Mouse (Mus musculus) megakaryocyte progenitor cell, adult 5-6 weeks (primary cell): Measurements from ENCODE around the gene Phldb1. TPM values are rescaled to one million over a fixed set of nuclear protein-coding genes. Genes with fewer than 3 reads are reported as not detected.
"Not testable (repeated sequence)": the region's sequence is repeated elsewhere in the genome, so short reads cannot be mapped to it uniquely, and the experiment has no call there.

Experiments
- ATAC-seq: replicated peaks from 2 replicates; pipeline ENCODE4 v1.8.0; 2016; ENCODE audit warnings: mild to moderate bottlenecking, moderate TSS enrichment, inconsistent platforms; ENCODE audit not compliant: poor library complexity
- total RNA-seq, 2 experiments: library from RNA; stranded (forward) in 1 of 2; stranded (reverse) in 1 of 2; fragments of 157-497, 149-512 nt in 1 of 2; fragments of 200-1000 nt in 1 of 2; gene quantifications; 2 replicates each; pipeline versions ENCODE4 v1.2.3 to v1.2.4; 2015 to 2017

The Phldb1 gene
- total RNA-seq (2015), result 0.64 and 1.4 TPM in 2 replicates
- total RNA-seq (2017), result 2.7 and 5.7 TPM in 2 replicates

GRCm38 (mm10) chr9:44734524-44735494 lies at the start of gene Phldb1:
TSS of gene Phldb1 (minus strand) at chr9:44735198.
- peak; percentile 35 for ATAC-seq

DNA sequence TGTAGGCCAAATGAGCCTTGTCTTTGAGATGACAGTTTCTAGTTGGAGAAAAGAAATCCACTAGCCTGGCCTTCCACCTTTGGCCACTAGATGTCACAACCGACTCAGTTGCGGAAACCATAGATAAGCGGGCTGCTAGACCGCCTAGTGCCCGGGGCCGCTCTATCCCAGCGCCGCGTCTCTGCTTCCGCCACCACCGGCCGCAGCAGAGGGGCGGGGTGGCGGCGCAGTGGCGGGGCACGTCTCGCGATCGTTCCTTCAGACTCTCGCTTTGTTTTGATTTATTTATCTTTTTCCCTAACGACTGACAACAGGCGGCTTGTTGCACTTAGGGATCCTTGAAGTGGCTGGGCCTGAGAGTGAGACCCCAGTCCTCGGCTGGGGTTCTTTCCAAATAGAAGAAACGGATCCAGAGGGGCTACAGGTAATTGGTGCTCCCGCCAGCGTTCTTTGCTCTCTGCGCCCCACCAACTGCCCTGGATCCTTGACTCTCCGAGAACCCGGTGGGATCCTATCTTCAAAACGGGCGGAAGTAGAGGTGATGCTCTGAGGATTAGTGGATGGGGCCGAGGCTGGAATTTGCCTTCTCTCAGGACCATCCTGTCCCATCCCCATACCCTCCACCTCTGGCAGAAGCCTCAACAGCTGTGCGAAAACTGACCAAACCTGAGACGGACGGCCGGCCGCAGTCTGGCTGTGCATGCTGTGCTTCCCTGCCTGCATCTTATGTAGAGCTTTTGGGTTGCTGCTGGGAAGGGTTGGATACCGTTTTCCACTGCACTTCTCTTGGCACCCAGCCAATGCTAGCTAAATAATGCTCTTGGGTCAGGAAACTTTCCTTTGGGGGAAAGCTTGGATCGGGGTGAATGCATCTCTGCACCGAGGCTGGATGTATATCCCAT lies 38.0 kb upstream of the Phldb1 start:
- peak; percentile 99 for ATAC-seq

GRCm38 (mm10) chr9:44772392-44772749 lies 37.4 kb upstream of the Phldb1 start:
- ATAC-seq, result no peak; the same call in 1 of the 2 replicates

- no peak for ATAC-seq
Measured at GRCm38 (mm10) chr9:44771376-44771775, 36.4 kb upstream of the Phldb1 start.

GRCm38 (mm10) chr9:44768029-44768394 lies 33.0 kb upstream of the Phldb1 start:
- ATAC-seq, result not testable (repeated sequence)

DNA sequence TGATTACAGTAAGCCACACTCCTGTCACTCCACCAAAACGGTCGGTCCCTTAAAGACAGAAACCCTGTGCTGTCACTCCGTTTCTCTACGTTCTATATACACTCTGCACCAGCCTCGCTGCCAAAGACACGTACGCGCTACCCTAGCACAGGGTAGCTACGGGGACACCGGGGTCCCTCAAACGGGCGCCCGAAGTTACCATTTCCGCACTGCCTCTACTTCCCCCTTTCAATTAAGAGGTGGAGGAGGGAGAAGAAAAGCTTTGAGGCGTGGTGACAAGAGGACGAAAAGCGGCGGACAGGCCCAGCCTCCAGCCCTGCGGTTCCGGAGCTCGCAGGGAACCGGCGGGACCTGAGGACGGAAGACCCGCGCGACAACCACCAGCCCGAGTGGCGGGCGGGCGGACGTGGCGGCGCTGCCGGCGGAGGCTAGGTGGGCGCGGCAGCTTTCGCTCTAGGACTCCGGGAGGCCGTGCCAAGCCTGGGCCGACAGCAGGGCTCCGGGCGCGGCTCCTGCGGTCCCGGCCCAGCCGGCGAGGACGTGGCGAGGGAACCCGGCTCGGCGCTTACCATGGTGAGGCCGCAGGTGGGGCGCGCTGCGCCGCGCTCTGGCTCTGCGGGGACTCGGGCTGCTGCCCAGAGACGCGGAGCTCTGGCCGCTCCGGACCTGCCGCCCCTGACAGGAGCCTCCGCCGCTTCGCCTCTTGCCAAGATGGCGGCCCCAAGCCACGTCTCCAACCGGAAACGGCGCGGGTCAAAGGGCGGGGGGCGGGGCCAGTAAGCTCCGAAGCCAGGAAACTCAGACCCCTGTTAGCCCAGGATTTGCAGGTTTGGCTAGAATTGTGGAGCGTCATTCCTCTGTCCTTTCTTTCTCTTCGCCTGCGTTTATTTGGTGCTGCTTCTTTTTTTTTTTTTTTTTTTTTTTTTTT lies 32.4 kb upstream of the Phldb1 start, which contains the start of the genes Arcn1 and Ift46:
Gene Arcn1, minus strand, starts transcription at position 745 of the 928 bp plus-strand sequence.
Gene Ift46, plus strand, starts transcription at position 808 of the 928 bp plus-strand sequence.
- peak; percentile 87 for ATAC-seq

- no peak for ATAC-seq
Measured at GRCm38 (mm10) chr9:44760873-44761272, 25.9 kb upstream of the Phldb1 start.

- no peak for ATAC-seq
Measured at GRCm38 (mm10) chr9:44748473-44748872, 13.5 kb upstream of the Phldb1 start.

- no peak for ATAC-seq
Measured at GRCm38 (mm10) chr9:44747341-44747740, 12.3 kb upstream of the Phldb1 start.

GRCm38 (mm10) chr9:44746666-44747065 lies 11.7 kb upstream of the Phldb1 start:
- no peak for ATAC-seq

- no peak for ATAC-seq
Measured at GRCm38 (mm10) chr9:44745371-44745770, 10.4 kb upstream of the Phldb1 start.

GRCm38 (mm10) chr9:44740663-44741192 lies 5.7 kb upstream of the Phldb1 start:
- peak; percentile 61; the same call in 1 of the 2 replicates for ATAC-seq

- no peak for ATAC-seq
Measured at GRCm38 (mm10) chr9:44737240-44737949, 2.4 kb upstream of the Phldb1 start.

- no peak for ATAC-seq
Measured at GRCm38 (mm10) chr9:44736301-44736700, 1.3 kb upstream of the Phldb1 start.

DNA sequence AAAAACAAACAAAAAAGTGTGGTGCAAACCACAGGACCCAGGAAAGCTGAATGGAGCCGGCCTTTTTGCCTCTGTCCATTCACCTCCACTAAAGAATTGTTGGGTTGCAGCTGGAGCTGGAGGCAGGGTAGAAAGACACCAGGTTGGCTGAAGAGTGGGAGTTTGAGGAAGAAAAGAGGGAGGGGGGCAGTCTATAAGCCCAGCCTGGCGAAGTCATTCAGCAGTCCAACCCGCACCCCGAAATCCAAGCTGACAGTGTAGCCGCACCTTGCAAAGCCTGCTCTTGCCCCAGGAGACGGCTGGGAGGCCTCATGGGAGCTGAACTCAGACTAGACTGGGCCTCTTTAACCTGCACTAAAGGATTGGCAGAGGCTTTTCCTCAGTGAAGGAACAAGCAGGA lies 888 bp upstream of the Phldb1 start:
- ATAC-seq, result no peak

GRCm38 (mm10) chr9:44733671-44734523 lies 1.1 kb downstream of the Phldb1 start:
- peak; percentile 15; the same call in 1 of the 2 replicates for ATAC-seq

- no peak for ATAC-seq
Measured at GRCm38 (mm10) chr9:44732921-44733530, 2.0 kb downstream of the Phldb1 start.

DNA sequence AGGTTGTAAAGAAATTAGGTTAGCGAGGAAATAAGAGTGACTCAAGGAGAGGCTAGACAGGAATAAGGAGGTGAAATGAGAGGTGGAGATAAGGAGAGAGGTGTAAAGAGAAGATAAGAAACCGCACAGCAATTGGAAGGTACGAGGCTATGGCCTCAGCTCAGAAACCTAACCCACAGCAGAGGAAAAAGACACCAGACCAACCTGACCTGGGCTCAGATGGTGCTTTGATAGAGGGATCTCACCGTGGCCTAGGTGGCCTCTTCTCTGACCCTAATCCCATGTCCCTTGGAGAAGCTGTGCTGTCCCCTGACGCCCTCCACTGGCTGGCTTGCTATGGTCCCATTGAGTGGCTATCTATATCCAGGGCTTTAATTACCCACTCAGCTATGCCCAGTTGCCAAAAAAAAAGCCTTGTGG lies 2.9 kb downstream of the Phldb1 start:
- peak; percentile 70 for ATAC-seq
